Mouse (Mus musculus) forebrain, embryonic 14.5 days (tissue): ENCODE measurements around the gene Kcne3. TPM values are rescaled to one million over a fixed set of nuclear protein-coding genes. Genes with fewer than 3 reads are reported as not detected.

Experiments
- ATAC-seq: fragments of 200-750 bp; cut with Nextera tagmentation; 2 replicates; pipeline ENCODE4 v1.8.0; 2017; ENCODE audit warnings: mild to moderate bottlenecking, moderate library complexity
- DNase-seq: peaks from one replicate; pipeline ENCODE4 v3.0.0-alpha.2; 2015; ENCODE audit warnings: low spot score
- H3K27ac ChIP-seq: fragments of 300-500 bp; sonication (generic); 2 replicates; pipeline ENCODE4 v1.5.1; 2014; ENCODE audit warnings: low read depth, mild to moderate bottlenecking, control low read depth, low read length, moderate library complexity
- H3K27me3 ChIP-seq: fragments of 300-500 bp; sonication (generic); replicated peaks from 2 replicates; pipeline ENCODE4 v1.6.1; 2014; ENCODE audit warnings: low read length, control low read depth, mixed read lengths; ENCODE audit not compliant: control insufficient read depth, insufficient read depth
- H3K36me3 ChIP-seq: fragments of 300-500 bp; sonication (generic); 2 replicates; pipeline ENCODE4 v1.6.1; 2014; ENCODE audit warnings: low read length, control low read depth; ENCODE audit not compliant: control insufficient read depth, insufficient read depth
- H3K4me1 ChIP-seq: fragments of 300-500 bp; sonication (generic); 2 replicates; pipeline ENCODE4 v1.6.1; 2014; ENCODE audit warnings: antibody characterized with exemption, low read length, control low read depth; ENCODE audit not compliant: control insufficient read depth, insufficient read depth
- H3K4me2 ChIP-seq: fragments of 300-500 bp; sonication (generic); 2 replicates; pipeline ENCODE4 v1.6.1; 2014; ENCODE audit warnings: mild to moderate bottlenecking, control low read depth, low read length
- H3K4me3 ChIP-seq: fragments of 300-500 bp; sonication (generic); 2 replicates; pipeline ENCODE4 v1.5.1; 2014; ENCODE audit warnings: low read depth, low read length, control low read depth
- H3K9ac ChIP-seq: fragments of 300-500 bp; sonication (generic); 2 replicates; pipeline ENCODE4 v1.6.1; 2014; ENCODE audit warnings: mild to moderate bottlenecking, low read length, control low read depth, moderate library complexity
- H3K9me3 ChIP-seq: fragments of 300-500 bp; sonication (generic); replicated peaks from 2 replicates; pipeline ENCODE4 v1.6.1; 2016; ENCODE audit warnings: low read length, control low read depth, mixed read lengths; ENCODE audit not compliant: control insufficient read depth
- WGBS: fragments of 180-500 bp; shearing (Covaris S2); extraction: QIAGEN DNeasy Blood & Tissue Kit; methylation state at CpG from one replicate; pipeline ENCODE4 v1.1.7; 2014; 5-methylcytosine and 5-hydroxymethylcytosine counted together
- polyA plus RNA-seq: library from polyadenylated mRNA; unstranded; fragments of >200 nt; fragmentation: Nextera tagmentation; extraction: Ambion mirVana; gene quantifications from 2 replicates; pipeline ENCODE4 v1.2.1, GENCODE M21; 2014

Gene Kcne3
- polyA plus RNA-seq, 1 experiment from 2014 or later: 0.91 TPM

DNA sequence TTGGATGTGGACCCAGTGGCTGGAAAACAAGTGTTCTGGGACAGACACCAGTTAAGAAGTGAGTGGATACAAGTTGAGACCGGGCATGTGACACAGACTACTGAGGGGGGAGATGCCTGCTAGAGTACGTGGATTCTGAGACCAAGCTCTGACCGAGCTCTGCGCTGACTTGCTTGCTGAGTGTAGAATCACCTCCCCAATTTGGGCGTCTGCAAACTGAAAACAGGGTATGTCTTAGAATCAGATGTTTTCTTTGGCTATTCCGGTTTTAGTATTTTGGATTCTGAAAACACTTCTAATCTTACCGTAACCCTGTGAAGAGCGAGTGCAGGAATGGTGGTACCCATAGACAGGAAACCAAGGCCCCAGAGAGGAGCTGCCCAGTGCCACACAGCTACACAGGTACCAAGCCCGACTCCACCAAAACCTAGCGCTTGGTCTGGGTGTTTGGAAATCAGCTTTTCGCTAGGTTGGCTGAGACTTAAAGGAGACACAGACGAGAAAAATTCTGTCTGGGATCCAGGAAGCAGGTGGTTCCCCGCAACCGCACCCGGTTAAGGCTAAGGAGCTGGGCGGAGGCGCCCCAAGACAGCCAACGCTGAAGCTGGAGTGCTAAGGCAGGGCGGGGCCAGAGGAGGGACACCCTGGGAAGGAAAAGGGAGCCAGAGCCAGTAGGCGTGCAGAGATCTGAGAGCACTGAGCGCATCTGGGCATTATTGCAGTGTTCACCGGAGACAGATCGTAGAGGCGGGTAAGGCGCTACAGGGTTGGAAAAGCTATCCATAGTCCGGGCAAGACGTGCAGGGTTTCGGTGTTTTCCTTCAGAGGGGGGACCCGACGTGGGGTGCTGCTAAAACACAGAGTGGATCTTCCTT, 2.0 kb downstream of the Kcne3 start:
- H3K27me3 ChIP-seq: peaks cover 29% of the 10 kb centered on the region
- ATAC-seq: no peak
- peak; percentile 49 for DNase-seq

DNA sequence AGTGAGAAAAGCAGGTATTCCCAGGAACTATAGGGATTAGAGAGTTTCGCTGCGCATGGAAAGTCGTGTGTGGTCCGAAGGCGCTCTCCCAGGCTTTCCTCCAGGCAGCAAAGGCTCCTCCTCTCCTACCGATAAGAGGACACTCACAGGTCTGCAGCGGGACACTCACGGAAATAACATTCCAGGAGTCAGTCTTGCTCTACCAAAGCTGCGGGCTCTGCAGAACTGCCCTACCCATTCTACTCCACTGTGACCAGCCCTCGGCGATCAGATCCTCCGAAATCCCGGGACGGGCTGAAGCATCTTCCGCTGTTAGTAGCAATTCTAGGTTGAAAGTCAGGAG, 2.6 kb downstream of the Kcne3 start:
- H3K9me3 ChIP-seq: no peaks in the 10 kb centered on the region
- H3K4me1 ChIP-seq: peaks cover 5% of the 10 kb centered on the region; the same call in 1 of the 2 replicates
- 3% methylated on average over 15 of the region's 15 CpGs for WGBS
- no peak overlapping the region for H3K9ac ChIP-seq
- no peak for ATAC-seq
- no peak overlapping the region for H3K27ac ChIP-seq
- H3K4me2 ChIP-seq: peak overlapping the region; percentile 56
- no peaks in the 10 kb centered on the region for H3K36me3 ChIP-seq
- no peak for DNase-seq
- peaks cover 29% of the 10 kb centered on the region for H3K27me3 ChIP-seq
- peak overlapping the region; percentile 27 for H3K4me3 ChIP-seq

More for the DNA sequence above, 2.0 kb downstream of the Kcne3 start:
- Histone ChIP-seq H3K4me3 (peak overlapping the region; percentile 27), H3K4me1 (peaks cover 5% of the 10 kb centered on the region; the same call in 1 of the 2 replicates), H3K9ac (0 out of 2 replicates have a peak overlapping the region, but pooled peaks have one; percentile 37), H3K4me2 (peak overlapping the region; percentile 56), H3K9me3 (no peaks in the 10 kb centered on the region), H3K36me3 (no peaks in the 10 kb centered on the region), H3K27ac (no peak overlapping the region)
- WGBS: 9% methylated on average over 30 of the region's 30 CpGs

DNA sequence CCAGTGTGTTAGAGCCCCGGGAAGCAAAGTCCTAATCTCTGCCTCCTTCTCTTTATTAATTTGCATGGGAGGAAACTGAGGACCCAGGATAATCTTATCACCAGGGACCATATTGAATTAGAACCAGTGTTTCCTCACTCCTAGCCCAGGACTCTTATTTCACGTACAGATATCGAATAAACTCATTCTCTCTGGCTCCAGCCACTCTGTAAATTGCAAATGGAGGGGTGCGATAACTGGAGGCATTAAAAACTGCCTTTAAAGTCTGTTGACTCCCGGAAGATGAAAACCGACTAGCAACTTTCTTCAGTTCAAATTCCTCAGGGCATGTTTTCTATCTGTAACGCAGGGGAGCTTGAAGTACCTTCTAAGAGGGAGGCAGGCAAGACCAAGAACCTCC, 3.1 kb downstream of the Kcne3 start:
- H3K4me3 ChIP-seq: no peak overlapping the region
- no peaks in the 10 kb centered on the region for H3K9me3 ChIP-seq
- ATAC-seq (no peak), DNase-seq (no peak)
- peaks cover 29% of the 10 kb centered on the region for H3K27me3 ChIP-seq
- no peak overlapping the region for H3K27ac ChIP-seq
- H3K4me2 ChIP-seq: 0 out of 2 replicates have a peak overlapping the region, but pooled peaks have one; percentile 56
- 67% methylated on average over 7 of the region's 7 CpGs for WGBS
- no peak overlapping the region for H3K9ac ChIP-seq
- H3K36me3 ChIP-seq: no peaks in the 10 kb centered on the region
- H3K4me1 ChIP-seq: peaks cover 5% of the 10 kb centered on the region; the same call in 1 of the 2 replicates

- H3K4me3 ChIP-seq: no peak overlapping the region
- no peak overlapping the region for H3K9ac ChIP-seq
- ATAC-seq (no peak), DNase-seq (no peak)
- H3K4me2 ChIP-seq: no peak overlapping the region
- H3K27me3 ChIP-seq: peaks cover 29% of the 10 kb centered on the region
- H3K9me3 ChIP-seq: no peaks in the 10 kb centered on the region
- no peaks in the 10 kb centered on the region for H3K36me3 ChIP-seq
- H3K4me1 ChIP-seq: peaks cover 5% of the 10 kb centered on the region; the same call in 1 of the 2 replicates
- WGBS: 75% methylated on average over 7 of the region's 7 CpGs
- no peak overlapping the region for H3K27ac ChIP-seq
Observed at GRCm38 (mm10) chr7:100179836-100180407, 3.6 kb downstream of the Kcne3 start.

- H3K9me3 ChIP-seq: no peaks in the 10 kb centered on the region
- peaks cover 29% of the 10 kb centered on the region for H3K27me3 ChIP-seq
- H3K4me3 ChIP-seq: no peak overlapping the region
- 81% methylated on average over 2 of the region's 2 CpGs for WGBS
- ATAC-seq: no peak
- no peaks in the 10 kb centered on the region for H3K36me3 ChIP-seq
- peaks cover 5% of the 10 kb centered on the region; the same call in 1 of the 2 replicates for H3K4me1 ChIP-seq
- H3K9ac ChIP-seq: no peak overlapping the region
- DNase-seq: no peak
- no peak overlapping the region for H3K27ac ChIP-seq
- no peak overlapping the region for H3K4me2 ChIP-seq
Observed at GRCm38 (mm10) chr7:100181176-100181575, 4.9 kb downstream of the Kcne3 start.

DNA sequence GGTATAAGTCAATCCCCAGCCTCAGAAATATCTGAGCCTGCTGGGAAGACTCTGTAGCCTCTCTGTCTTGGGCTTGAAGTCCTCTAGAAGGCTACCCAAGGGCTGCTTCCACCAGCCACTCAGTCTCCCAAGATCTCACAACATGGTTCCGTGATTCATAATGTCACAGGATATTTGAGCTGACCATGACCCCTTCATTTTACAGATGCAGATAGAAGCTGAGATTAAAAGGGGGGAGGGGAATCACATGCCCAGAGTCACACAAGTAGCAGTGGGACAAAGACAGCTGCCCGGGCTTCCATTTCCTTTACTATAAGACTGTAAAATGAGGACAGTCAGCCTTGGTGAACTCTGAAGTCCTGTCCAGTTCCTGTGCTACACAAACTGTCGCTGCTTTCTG, 5.3 kb downstream of the Kcne3 start:
- H3K4me2 ChIP-seq: no peak overlapping the region
- H3K4me3 ChIP-seq: no peak overlapping the region
- no peak overlapping the region for H3K27ac ChIP-seq
- H3K9ac ChIP-seq: no peak overlapping the region
- peaks cover 5% of the 10 kb centered on the region; the same call in 1 of the 2 replicates for H3K4me1 ChIP-seq
- no peaks in the 10 kb centered on the region for H3K9me3 ChIP-seq
- H3K27me3 ChIP-seq: peaks cover 29% of the 10 kb centered on the region
- 83% methylated on average over 3 of the region's 3 CpGs for WGBS
- DNase-seq (no peak), ATAC-seq (no peak)
- no peaks in the 10 kb centered on the region for H3K36me3 ChIP-seq

DNA sequence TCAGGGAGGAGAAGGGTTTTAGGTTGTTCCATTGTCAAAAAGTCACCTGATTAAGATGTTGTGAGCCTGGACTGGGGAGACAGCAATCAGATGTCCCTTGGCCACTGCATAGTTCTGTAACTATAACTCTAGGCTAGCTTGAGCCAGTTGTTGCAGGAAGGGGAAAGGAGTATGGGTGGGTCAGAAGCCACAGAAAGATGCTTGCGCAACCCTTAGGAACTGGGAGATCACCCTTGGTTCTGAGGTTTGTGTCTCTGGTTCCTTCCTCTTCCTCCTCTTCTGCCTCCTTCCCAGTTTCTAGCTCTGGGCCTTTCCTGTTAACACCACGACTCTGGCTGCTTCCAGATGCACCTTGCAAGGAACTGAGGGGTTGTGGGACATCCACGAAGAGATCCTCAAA, 6.1 kb downstream of the Kcne3 start:
- ATAC-seq (no peak), DNase-seq (no peak)
- Histone ChIP-seq H3K27ac (no peak overlapping the region), H3K9ac (no peak overlapping the region), H3K9me3 (no peaks in the 10 kb centered on the region), H3K4me1 (peaks cover 5% of the 10 kb centered on the region; the same call in 1 of the 2 replicates), H3K27me3 (peaks cover 28% of the 10 kb centered on the region), H3K4me3 (no peak overlapping the region), H3K36me3 (no peaks in the 10 kb centered on the region), H3K4me2 (no peak overlapping the region)
- 78% methylated on average over 3 of the region's 3 CpGs for WGBS

DNA sequence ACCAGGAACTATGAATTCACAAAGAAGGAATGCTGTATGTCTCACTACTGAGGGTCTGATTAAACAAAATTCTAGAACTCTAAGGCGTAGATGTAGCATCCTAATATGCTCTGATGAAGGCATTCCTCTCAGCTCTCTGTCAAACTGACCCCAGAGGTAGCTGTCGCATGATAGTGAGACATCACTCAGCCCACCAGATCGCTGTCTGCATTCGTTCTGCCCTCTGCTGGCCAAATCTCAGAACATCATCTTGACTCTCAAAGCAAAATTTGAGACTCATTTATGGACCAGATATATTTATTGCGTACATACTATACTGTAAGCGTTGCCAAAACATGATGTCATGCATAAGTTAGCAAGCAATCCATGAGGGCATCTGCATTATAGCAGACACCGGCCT, 11.3 kb downstream of the Kcne3 start:
- no peaks in the 10 kb centered on the region for H3K9me3 ChIP-seq
- H3K27me3 ChIP-seq: no peaks in the 10 kb centered on the region
- ATAC-seq (no peak; the same call in 1 of the 2 replicates), DNase-seq (peak; percentile 64)
- no peak overlapping the region for H3K9ac ChIP-seq
- no peaks in the 10 kb centered on the region for H3K36me3 ChIP-seq
- H3K4me1 ChIP-seq: no peaks in the 10 kb centered on the region
- no peak overlapping the region for H3K4me3 ChIP-seq
- 23% methylated on average over 7 of the region's 7 CpGs for WGBS
- H3K27ac ChIP-seq: no peak overlapping the region
- H3K4me2 ChIP-seq: no peak overlapping the region

DNA sequence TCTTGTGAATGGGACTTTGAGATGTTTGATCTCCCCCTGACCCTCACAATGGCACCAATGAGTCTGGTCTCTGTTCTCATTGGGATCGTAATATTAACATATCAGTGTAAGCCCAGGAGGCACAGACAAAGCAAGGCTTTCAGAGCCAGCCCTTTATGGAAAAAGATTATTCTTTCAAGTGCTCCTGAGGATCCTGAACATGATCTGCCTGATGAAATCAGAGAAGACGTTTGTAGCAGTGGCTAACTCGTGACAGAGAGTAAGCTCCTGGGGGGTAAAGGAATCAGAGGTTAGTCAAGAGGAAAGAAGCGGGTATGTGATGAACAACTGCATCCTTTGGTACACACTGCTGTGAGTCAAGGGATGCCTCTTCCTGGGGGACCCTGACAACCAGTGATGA, 13.9 kb downstream of the Kcne3 start:
- Histone ChIP-seq H3K27ac (no peak overlapping the region), H3K27me3 (no peaks in the 10 kb centered on the region), H3K4me1 (no peaks in the 10 kb centered on the region), H3K4me3 (no peak overlapping the region), H3K9ac (no peak overlapping the region), H3K4me2 (no peak overlapping the region), H3K36me3 (no peaks in the 10 kb centered on the region), H3K9me3 (no peaks in the 10 kb centered on the region)
- DNase-seq (no peak), ATAC-seq (no peak)
- 30% methylated on average over 4 of the region's 4 CpGs for WGBS
